Mouse (Mus musculus) kidney, adult 8-10 months (tissue): ENCODE data around the gene Hoxc8.

Experiments used
- DNase-seq, 2 experiments: peaks; one replicate each; pipeline ENCODE4 v3.0.0; 2022

Gene Hoxc8

DNA sequence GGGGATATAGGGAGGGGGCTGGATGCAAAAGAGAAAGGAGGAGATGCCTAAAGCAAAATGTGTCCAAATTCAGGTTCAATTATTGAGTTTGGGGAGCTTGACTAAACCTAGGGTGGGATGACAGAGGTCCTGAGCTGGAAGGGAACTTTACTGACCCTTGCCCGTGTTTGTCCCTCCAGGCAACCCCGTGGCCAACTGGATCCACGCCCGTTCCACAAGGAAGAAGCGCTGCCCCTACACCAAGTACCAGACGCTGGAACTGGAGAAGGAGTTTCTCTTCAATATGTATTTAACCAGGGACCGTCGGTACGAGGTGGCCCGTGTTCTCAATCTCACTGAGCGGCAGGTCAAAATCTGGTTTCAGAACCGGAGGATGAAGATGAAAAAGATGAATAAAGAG is 6.7 kb upstream of the Hoxc8 start:
- DNase-seq = no peak

DNA sequence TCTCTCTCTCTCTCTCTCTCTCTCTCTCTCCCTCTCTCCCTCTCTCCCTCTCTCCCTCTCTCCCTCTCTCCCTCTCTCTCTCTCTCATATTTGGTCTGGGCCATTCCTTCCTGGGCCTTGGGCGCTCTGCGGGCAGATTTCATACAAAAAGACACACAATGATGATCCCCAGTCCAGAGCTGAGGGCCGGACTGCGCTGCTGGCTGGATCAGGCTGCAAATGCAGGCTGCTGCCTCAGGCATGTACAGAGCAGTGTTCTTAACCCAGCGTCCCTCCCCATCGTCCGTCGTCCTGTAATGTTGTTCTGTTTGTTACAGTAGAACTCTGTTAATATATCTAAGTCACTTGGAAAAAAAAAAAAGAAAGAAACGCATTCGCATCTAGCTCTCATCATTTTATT is 5.9 kb upstream of the Hoxc8 start:
- DNase-seq = no peak

- no peak for DNase-seq
Measured at GRCm38 (mm10) chr15:102984925-102985324, 5.5 kb upstream of the Hoxc8 start.

GRCm38 (mm10) chr15:102987124-102987833 is 3.1 kb upstream of the Hoxc8 start:
- peak; percentile 89 to 97 for DNase-seq

- no peak for DNase-seq
Measured at GRCm38 (mm10) chr15:102988078-102988477, 2.3 kb upstream of the Hoxc8 start.

GRCm38 (mm10) chr15:102991782-102992181 is 1.4 kb downstream of the Hoxc8 start:
- DNase-seq = no peak

GRCm38 (mm10) chr15:102992206-102992605 is 1.8 kb downstream of the Hoxc8 start:
- no peak for DNase-seq

- DNase-seq = no peak
Measured at GRCm38 (mm10) chr15:102992863-102993262, 2.5 kb downstream of the Hoxc8 start.

GRCm38 (mm10) chr15:102996548-102996947 is 6.1 kb downstream of the Hoxc8 start:
- no peak for DNase-seq

GRCm38 (mm10) chr15:102997431-102997830 is 7.0 kb downstream of the Hoxc8 start:
- no peak for DNase-seq

GRCm38 (mm10) chr15:102997939-102998355 is 7.5 kb downstream of the Hoxc8 start, which contains the start of gene Hoxc6:
TSS of gene Hoxc6 (plus strand) at chr15:102998257.
- peak; percentile 63 to 75 for DNase-seq

- DNase-seq = no peak
Measured at GRCm38 (mm10) chr15:102998608-102999182, 8.3 kb downstream of the Hoxc8 start.

DNA sequence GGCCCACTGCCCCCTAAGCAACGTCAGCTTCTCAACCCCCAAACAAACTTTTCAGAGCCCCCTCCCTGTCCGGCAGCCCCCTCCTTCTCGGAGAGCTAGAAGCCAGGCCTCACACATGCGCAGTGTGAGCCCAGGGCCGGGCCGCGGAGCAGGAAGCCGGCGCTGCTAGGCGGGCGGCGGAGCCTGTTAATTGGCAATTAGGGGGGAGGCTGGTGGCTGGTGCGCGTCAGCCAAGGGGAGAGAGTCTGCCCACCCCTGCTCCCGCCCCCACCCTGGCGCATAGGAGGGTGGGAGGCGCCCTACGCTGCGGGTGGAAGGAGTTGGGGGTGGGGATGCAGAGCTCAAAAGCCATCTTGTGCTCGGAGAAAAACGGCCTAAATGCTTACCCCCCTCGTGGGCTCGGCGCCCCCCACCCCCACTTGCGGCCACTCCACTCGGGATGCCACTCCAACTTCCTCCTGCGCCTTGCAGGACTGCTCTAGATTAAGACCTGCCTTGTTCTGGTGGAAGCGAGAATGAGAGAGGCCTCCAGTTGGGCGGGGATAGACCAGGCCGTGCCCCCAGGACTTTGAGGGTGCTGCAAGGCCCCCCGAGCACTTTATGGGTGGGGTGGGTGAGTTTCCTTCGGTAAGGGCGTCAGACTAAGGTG is 8.9 kb downstream of the Hoxc8 start:
- DNase-seq = peak; percentile 89 to 93

GRCm38 (mm10) chr15:102999955-103000354 is 9.5 kb downstream of the Hoxc8 start:
- DNase-seq = peak in 1 of 2 experiments; percentile 45

DNA sequence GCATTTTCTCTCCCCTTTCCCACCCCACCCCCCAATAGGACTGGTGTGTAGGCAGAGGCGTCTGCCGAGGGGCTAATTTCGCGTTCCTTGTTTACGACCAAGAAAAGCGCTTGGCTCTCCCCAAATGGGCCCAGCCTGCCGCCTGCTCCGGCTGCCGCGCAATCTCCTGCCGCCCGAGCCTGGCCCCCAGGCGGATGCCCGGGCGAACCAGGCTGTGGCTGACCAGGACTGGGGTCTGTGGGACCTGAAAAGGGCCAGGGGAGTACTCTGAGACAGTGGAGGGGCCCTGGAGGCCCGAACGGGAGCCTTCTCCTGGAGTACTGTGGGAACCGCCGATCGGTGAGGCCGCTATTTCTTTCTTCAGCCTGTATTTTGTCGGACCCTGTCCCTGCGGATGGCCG is 10.1 kb downstream of the Hoxc8 start:
- DNase-seq = no peak

DNA sequence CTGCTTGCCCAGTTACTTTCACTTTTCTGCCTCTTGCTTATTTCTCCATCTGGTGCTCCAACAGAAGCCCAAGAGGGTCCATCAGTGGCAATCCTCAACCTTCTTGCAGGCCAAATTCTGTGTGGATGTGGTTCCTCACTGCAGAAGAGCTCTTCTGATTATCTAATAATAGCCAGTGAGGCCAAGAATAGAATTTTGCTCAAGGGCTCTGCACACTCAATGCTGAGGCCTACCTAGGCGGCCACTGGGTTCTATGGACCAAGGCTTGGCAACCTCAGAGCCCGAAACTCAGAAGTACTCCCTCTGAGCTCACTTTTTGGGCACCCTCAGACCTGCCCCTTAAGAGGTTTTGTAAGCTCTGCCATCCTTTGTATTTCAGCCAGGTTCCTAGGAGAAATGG is 11.0 kb downstream of the Hoxc8 start:
- DNase-seq = no peak

- DNase-seq = no peak
Measured at GRCm38 (mm10) chr15:103002156-103002555, 11.7 kb downstream of the Hoxc8 start.

DNA sequence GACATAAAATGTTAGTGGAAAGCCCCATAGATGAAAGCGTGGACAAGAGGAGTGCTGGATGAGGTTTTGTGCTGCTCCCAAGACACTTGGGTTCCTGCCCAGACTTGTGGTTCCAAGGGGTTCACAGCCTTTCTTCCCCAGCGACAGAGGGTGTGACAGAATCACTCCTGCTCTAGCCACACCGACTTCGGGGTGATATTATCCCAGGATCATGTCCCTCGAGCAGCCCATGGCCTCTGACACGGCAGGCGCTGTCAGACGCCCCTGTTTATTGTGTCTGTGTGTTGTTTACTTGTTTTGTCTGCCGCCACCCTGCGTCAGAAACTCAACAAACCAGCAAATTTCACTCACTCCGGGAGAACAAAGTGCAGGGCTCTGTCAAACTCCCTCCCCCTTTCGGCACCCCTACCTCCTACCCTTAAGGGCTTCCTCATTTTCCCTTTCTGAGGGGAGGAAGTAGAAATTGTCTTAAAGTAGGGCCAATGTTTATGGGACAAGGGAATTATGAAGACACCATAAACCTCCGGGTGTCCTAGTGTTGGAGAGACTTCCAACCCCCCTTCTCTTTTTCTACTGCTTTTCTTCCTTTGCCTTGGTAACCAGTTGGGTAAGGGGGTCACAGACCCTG is 12.5 kb downstream of the Hoxc8 start:
- DNase-seq = no peak

DNA sequence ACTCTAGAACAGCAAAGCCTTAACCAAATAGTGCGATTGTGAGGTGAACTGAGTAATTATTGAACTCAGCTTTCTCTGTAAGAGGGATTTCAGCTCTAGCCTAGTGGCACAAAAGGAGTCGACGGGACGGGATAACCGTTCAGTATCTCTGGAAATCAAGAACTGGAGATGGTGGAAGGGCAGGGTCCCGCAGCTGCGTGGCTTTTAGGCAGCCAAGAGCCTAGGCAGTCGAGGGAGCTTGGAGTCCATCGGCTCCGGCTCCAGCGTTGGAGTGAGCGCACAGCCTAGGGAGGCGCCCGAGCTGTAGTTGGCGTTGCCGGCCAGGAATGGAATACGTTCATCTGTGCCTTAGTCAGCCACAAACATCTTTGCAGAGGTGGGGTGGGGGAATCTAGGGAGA is 14.9 kb downstream of the Hoxc8 start:
- no peak for DNase-seq

GRCm38 (mm10) chr15:103005797-103006196 is 15.4 kb downstream of the Hoxc8 start:
- DNase-seq = no peak

- DNase-seq = no peak
Measured at GRCm38 (mm10) chr15:103006326-103006725, 15.9 kb downstream of the Hoxc8 start.

GRCm38 (mm10) chr15:103009265-103010111 is 19.1 kb downstream of the Hoxc8 start:
- no peak for DNase-seq
